Mouse (Mus musculus) myocyte (in vitro differentiated cells): ENCODE measurements around the gene Mad2l2.

Experiments
- CEBPB ChIP-seq: IDR thresholded peaks from 2 replicates; pipeline ENCODE4 v1.6.1; 2011; ENCODE audit warnings: mild to moderate bottlenecking, moderate library complexity; ENCODE audit not compliant: poor library complexity, insufficient read depth, severe bottlenecking
- MYOD1 ChIP-seq, 3 experiments: IDR thresholded peaks; one replicate each; pipeline ENCODE4 v1.6.1; 2011; ENCODE audit warnings: control low read depth in 2 of 3, low read depth in 2 of 3, mild to moderate bottlenecking in 2 of 3, moderate library complexity in 1 of 3; ENCODE audit not compliant: insufficient read length in 2 of 3, control insufficient read depth in 1 of 3
- POLR2A ChIP-seq: IDR thresholded peaks from one replicate; pipeline ENCODE4 v1.6.1; 2011; ENCODE audit warnings: low read depth, mild to moderate bottlenecking, control low read depth, moderate library complexity; ENCODE audit not compliant: insufficient read length
- POLR2AphosphoS2 ChIP-seq: IDR thresholded peaks from one replicate; pipeline ENCODE4 v1.6.1; 2011; ENCODE audit warnings: low read depth, control low read depth; ENCODE audit not compliant: insufficient read length
- REST ChIP-seq: IDR thresholded peaks from one replicate; pipeline ENCODE4 v1.6.1; 2011; ENCODE audit warnings: mild to moderate bottlenecking, control low read depth, moderate library complexity; ENCODE audit not compliant: insufficient read depth, insufficient read length
- TCF12 ChIP-seq: IDR thresholded peaks from one replicate; pipeline ENCODE4 v1.6.1; 2011; ENCODE audit warnings: mild to moderate bottlenecking, control low read depth; ENCODE audit not compliant: poor library complexity, insufficient read depth, severe bottlenecking

GRCm38 (mm10) chr4:148137503-148137902 lies 7.3 kb downstream of the Mad2l2 start:
- TF ChIP-seq POLR2AphosphoS2 (no peak), REST (no peak), POLR2A (no peak), TCF12 (no peak), MYOD1 (IDR thresholded peaks at IDR 0.05; ENCODE audit: control insufficient read depth in 1 of 3, insufficient read length in 2 of 3, low read depth in 2 of 3) (no peak), CEBPB (no peak)
